Mouse (Mus musculus): ENCODE data around the gene Nipa1. TPM values are rescaled to one million over a fixed set of nuclear protein-coding genes. Genes with fewer than 3 reads are reported as not detected.

The Nipa1 gene
- polyA plus RNA-seq, 1 experiment from 2014 or later = 2.9 TPM

- Histone ChIP-seq H3K4me2 (ENCODE audit: low read depth, low read length) (peak overlapping the region; percentile 27; the same call in 1 of the 2 replicates), H3K9me3 (ENCODE audit: control insufficient read depth, low read length) (no peaks in the 10 kb centered on the region), H3K27ac (ENCODE audit: low read length) (no peak overlapping the region), H3K4me3 (ENCODE audit: low read length) (no peak overlapping the region), H3K27me3 (replicated peaks; ENCODE audit: control insufficient read depth, insufficient read depth, low read length) (no peaks in the 10 kb centered on the region), H3K9ac (ENCODE audit: low read depth, low read length) (no peak overlapping the region), H3K4me1 (ENCODE audit: control insufficient read depth, insufficient read depth, low read length) (peaks cover 5% of the 10 kb centered on the region; the same call in 1 of the 2 replicates), H3K36me3 (ENCODE audit: control insufficient read depth, insufficient read depth, low read length) (no peaks in the 10 kb centered on the region)
- 89% methylated on average over 1 of the region's 1 CpGs for WGBS
- ATAC-seq = no peak
These were observed 59.2 kb downstream of the Nipa1 start for GRCm38 (mm10) chr7:55960506-55960905.

GRCm38 (mm10) chr7:55959801-55960200, 60.0 kb downstream of the Nipa1 start:
- H3K4me2 ChIP-seq (ENCODE audit: low read depth, low read length) = no peak overlapping the region
- no peak overlapping the region for H3K4me3 ChIP-seq (ENCODE audit: low read length)
- no peak overlapping the region for H3K9ac ChIP-seq (ENCODE audit: low read depth, low read length)
- no peaks in the 10 kb centered on the region for H3K27me3 ChIP-seq (replicated peaks; ENCODE audit: control insufficient read depth, insufficient read depth, low read length)
- peaks cover 5% of the 10 kb centered on the region; the same call in 1 of the 2 replicates for H3K4me1 ChIP-seq (ENCODE audit: control insufficient read depth, insufficient read depth, low read length)
- H3K36me3 ChIP-seq (ENCODE audit: control insufficient read depth, insufficient read depth, low read length) = no peaks in the 10 kb centered on the region
- no peak overlapping the region for H3K27ac ChIP-seq (ENCODE audit: low read length)
- WGBS = 95% methylated on average over 3 of the region's 3 CpGs
- H3K9me3 ChIP-seq (ENCODE audit: control insufficient read depth, low read length) = no peaks in the 10 kb centered on the region
- no peak for ATAC-seq

- H3K9ac ChIP-seq (ENCODE audit: low read depth, low read length) = no peak overlapping the region
- H3K27me3 ChIP-seq (replicated peaks; ENCODE audit: control insufficient read depth, insufficient read depth, low read length) = no peaks in the 10 kb centered on the region
- peaks cover 1% of the 10 kb centered on the region; the same call in 1 of the 2 replicates for H3K4me1 ChIP-seq (ENCODE audit: control insufficient read depth, insufficient read depth, low read length)
- no peak overlapping the region for H3K4me2 ChIP-seq (ENCODE audit: low read depth, low read length)
- peaks cover 4% of the 10 kb centered on the region; the same call in 1 of the 2 replicates for H3K9me3 ChIP-seq (ENCODE audit: control insufficient read depth, low read length)
- H3K27ac ChIP-seq (ENCODE audit: low read length) = no peak overlapping the region
- no peak overlapping the region for H3K4me3 ChIP-seq (ENCODE audit: low read length)
- no peaks in the 10 kb centered on the region for H3K36me3 ChIP-seq (ENCODE audit: control insufficient read depth, insufficient read depth, low read length)
- ATAC-seq = no peak
- WGBS = 94% methylated on average over 4 of the region's 4 CpGs
These were observed 61.8 kb downstream of the Nipa1 start for GRCm38 (mm10) chr7:55957916-55958315.

GRCm38 (mm10) chr7:55957178-55957577, 62.6 kb downstream of the Nipa1 start:
- H3K27ac ChIP-seq (ENCODE audit: low read length) = no peak overlapping the region
- H3K36me3 ChIP-seq (ENCODE audit: control insufficient read depth, insufficient read depth, low read length) = no peaks in the 10 kb centered on the region
- H3K9ac ChIP-seq (ENCODE audit: low read depth, low read length) = no peak overlapping the region
- no peaks in the 10 kb centered on the region; the same call in 1 of the 2 replicates for H3K4me1 ChIP-seq (ENCODE audit: control insufficient read depth, insufficient read depth, low read length)
- ATAC-seq = no peak
- H3K4me3 ChIP-seq (ENCODE audit: low read length) = no peak overlapping the region
- no peaks in the 10 kb centered on the region for H3K27me3 ChIP-seq (replicated peaks; ENCODE audit: control insufficient read depth, insufficient read depth, low read length)
- no peak overlapping the region for H3K4me2 ChIP-seq (ENCODE audit: low read depth, low read length)
- peaks cover 4% of the 10 kb centered on the region; the same call in 1 of the 2 replicates for H3K9me3 ChIP-seq (ENCODE audit: control insufficient read depth, low read length)
- WGBS = 83% methylated on average over 3 of the region's 3 CpGs

GRCm38 (mm10) chr7:55956054-55956453, 63.7 kb downstream of the Nipa1 start:
- H3K4me2 ChIP-seq (ENCODE audit: low read depth, low read length) = no peak overlapping the region
- no peak overlapping the region for H3K4me3 ChIP-seq (ENCODE audit: low read length)
- 93% methylated on average over 2 of the region's 2 CpGs for WGBS
- no peaks in the 10 kb centered on the region for H3K27me3 ChIP-seq (replicated peaks; ENCODE audit: control insufficient read depth, insufficient read depth, low read length)
- no peak overlapping the region for H3K9ac ChIP-seq (ENCODE audit: low read depth, low read length)
- no peaks in the 10 kb centered on the region for H3K36me3 ChIP-seq (ENCODE audit: control insufficient read depth, insufficient read depth, low read length)
- H3K4me1 ChIP-seq (ENCODE audit: control insufficient read depth, insufficient read depth, low read length) = no peaks in the 10 kb centered on the region; the same call in 1 of the 2 replicates
- peaks cover 4% of the 10 kb centered on the region; the same call in 1 of the 2 replicates for H3K9me3 ChIP-seq (ENCODE audit: control insufficient read depth, low read length)
- H3K27ac ChIP-seq (ENCODE audit: low read length) = no peak overlapping the region
- no peak for ATAC-seq

- H3K9ac ChIP-seq (ENCODE audit: low read depth, low read length) = no peak overlapping the region
- no peak overlapping the region for H3K27ac ChIP-seq (ENCODE audit: low read length)
- H3K4me1 ChIP-seq (ENCODE audit: control insufficient read depth, insufficient read depth, low read length) = no peaks in the 10 kb centered on the region
- no peaks in the 10 kb centered on the region for H3K36me3 ChIP-seq (ENCODE audit: control insufficient read depth, insufficient read depth, low read length)
- no peak overlapping the region for H3K4me2 ChIP-seq (ENCODE audit: low read depth, low read length)
- no peaks in the 10 kb centered on the region for H3K9me3 ChIP-seq (ENCODE audit: control insufficient read depth, low read length)
- H3K4me3 ChIP-seq (ENCODE audit: low read length) = no peak overlapping the region
- H3K27me3 ChIP-seq (replicated peaks; ENCODE audit: control insufficient read depth, insufficient read depth, low read length) = no peaks in the 10 kb centered on the region
- ATAC-seq = no peak
- WGBS = 80% methylated on average over 4 of the region's 4 CpGs
These were observed 81.4 kb downstream of the Nipa1 start for GRCm38 (mm10) chr7:55938341-55938740.

- Histone ChIP-seq H3K36me3 (ENCODE audit: control insufficient read depth, insufficient read depth, low read length) (peaks cover 6% of the 10 kb centered on the region; the same call in 1 of the 2 replicates), H3K4me2 (ENCODE audit: low read depth, low read length) (no peak overlapping the region), H3K9ac (ENCODE audit: low read depth, low read length) (no peak overlapping the region), H3K27me3 (replicated peaks; ENCODE audit: control insufficient read depth, insufficient read depth, low read length) (no peaks in the 10 kb centered on the region), H3K4me1 (ENCODE audit: control insufficient read depth, insufficient read depth, low read length) (no peaks in the 10 kb centered on the region), H3K27ac (ENCODE audit: low read length) (no peak overlapping the region), H3K4me3 (ENCODE audit: low read length) (no peak overlapping the region), H3K9me3 (ENCODE audit: control insufficient read depth, low read length) (no peaks in the 10 kb centered on the region)
- ATAC-seq = peak; percentile 96
- 85% methylated on average over 2 of the region's 2 CpGs for WGBS
These were observed 84.7 kb downstream of the Nipa1 start for GRCm38 (mm10) chr7:55935025-55935424.

GRCm38 (mm10) chr7:55928649-55929048, 91.1 kb downstream of the Nipa1 start:
- Histone ChIP-seq H3K4me2 (ENCODE audit: low read depth, low read length) (no peak overlapping the region), H3K9ac (ENCODE audit: low read depth, low read length) (no peak overlapping the region), H3K27me3 (replicated peaks; ENCODE audit: control insufficient read depth, insufficient read depth, low read length) (no peaks in the 10 kb centered on the region), H3K27ac (ENCODE audit: low read length) (no peak overlapping the region), H3K4me3 (ENCODE audit: low read length) (no peak overlapping the region), H3K9me3 (ENCODE audit: control insufficient read depth, low read length) (no peaks in the 10 kb centered on the region), H3K36me3 (ENCODE audit: control insufficient read depth, insufficient read depth, low read length) (peaks cover 13% of the 10 kb centered on the region; the same call in 1 of the 2 replicates), H3K4me1 (ENCODE audit: control insufficient read depth, insufficient read depth, low read length) (no peaks in the 10 kb centered on the region)
- WGBS = 79% methylated on average over 2 of the region's 2 CpGs
- ATAC-seq = 0 out of 2 replicates have a peak, but pooled peaks have one; percentile 21
